Mouse (Mus musculus) CH12.LX (cell line): ENCODE data around the gene Wbp1l. TPM values are rescaled to one million over a fixed set of nuclear protein-coding genes. Genes with fewer than 3 reads are reported as not detected.

Experiments
- DNase-seq: peaks from one replicate; pipeline ENCODE4 v3.0.0-alpha.2; 2013; ENCODE audit errors: extremely low read depth
- H3K27ac ChIP-seq: 2 replicates; pipeline ENCODE4 v1.5.1; 2012; ENCODE audit warnings: low read depth, mild to moderate bottlenecking, control low read depth, moderate library complexity; ENCODE audit not compliant: insufficient read depth
- H3K27me3 ChIP-seq: replicated peaks from 2 replicates; pipeline ENCODE3; 2012; ENCODE audit warnings: inconsistent platforms
- H3K36me3 ChIP-seq, 2 experiments: replicated peaks in 1 of 2; 2 replicates each; pipeline versions ENCODE3 to v1.6.1; 2012; ENCODE audit warnings: inconsistent platforms in 1 of 2, low read length in 1 of 2, mild to moderate bottlenecking in 1 of 2, mixed read lengths in 1 of 2, moderate library complexity in 1 of 2; ENCODE audit not compliant: control insufficient read depth in 1 of 2, insufficient read depth in 1 of 2
- H3K4me1 ChIP-seq, 2 experiments: 2 replicates each; pipeline ENCODE4 v1.6.1; 2012; ENCODE audit warnings: inconsistent platforms in 1 of 2, moderate library complexity in 1 of 2; ENCODE audit not compliant: insufficient read depth in 2 of 2, control insufficient read depth in 1 of 2
- H3K4me2 ChIP-seq: 2 replicates; pipeline ENCODE4 v1.6.1; 2012; ENCODE audit warnings: low read depth, mild to moderate bottlenecking, control low read depth; ENCODE audit not compliant: poor library complexity, insufficient read depth, severe bottlenecking
- H3K4me3 ChIP-seq, 3 experiments: fragments of 150-350 bp in 1 of 3; sonication (generic) in 1 of 3; replicated peaks in 1 of 3; 2 replicates each; pipeline versions ENCODE3 to v1.5.1; 2011 to 2012; ENCODE audit warnings: low read depth in 2 of 3, low read length in 2 of 3, mild to moderate bottlenecking in 2 of 3, moderate library complexity in 2 of 3, control low read depth in 1 of 3, improper control_type of control experiment in 1 of 3, inconsistent platforms in 1 of 3, mixed read lengths in 1 of 3; ENCODE audit not compliant: poor library complexity in 1 of 3
- H3K79me2 ChIP-seq: replicated peaks from 2 replicates; pipeline ENCODE4 v1.6.1; 2012; ENCODE audit warnings: mild to moderate bottlenecking, moderate library complexity; ENCODE audit not compliant: control insufficient read depth, poor library complexity, insufficient read depth, severe bottlenecking; ENCODE audit errors: extremely low read depth
- H3K9ac ChIP-seq: 2 replicates; pipeline ENCODE4 v1.6.1; 2012; ENCODE audit warnings: low read depth, mild to moderate bottlenecking, control low read depth, moderate library complexity; ENCODE audit not compliant: insufficient read depth
- H3K9me3 ChIP-seq: replicated peaks from 2 replicates; pipeline ENCODE3; 2012; ENCODE audit warnings: low read length, inconsistent platforms, mixed read lengths
- BHLHE40 ChIP-seq: IDR thresholded peaks from 2 replicates; pipeline ENCODE4 v1.6.1; 2011; ENCODE audit warnings: mild to moderate bottlenecking, low read depth, low read length, improper control_type of control experiment
- CHD1 ChIP-seq: IDR thresholded peaks from 2 replicates; pipeline ENCODE4 v1.6.1; 2012; ENCODE audit warnings: low read depth, low read length, improper control_type of control experiment, inconsistent platforms
- CHD2 ChIP-seq: IDR thresholded peaks from 2 replicates; pipeline ENCODE4 v1.6.1; 2011; ENCODE audit warnings: low read length, improper control_type of control experiment
- E2F4 ChIP-seq: IDR thresholded peaks from 2 replicates; pipeline ENCODE4 v1.6.1; 2011; ENCODE audit warnings: low read depth, low read length, improper control_type of control experiment; ENCODE audit not compliant: insufficient replicate concordance
- ELF1 ChIP-seq: IDR thresholded peaks from 2 replicates; pipeline ENCODE4 v1.6.1; 2014; ENCODE audit warnings: low read depth, mild to moderate bottlenecking, inconsistent platforms, low read length, improper control_type of control experiment
- ETS1 ChIP-seq: conservative IDR thresholded peaks from 2 replicates; pipeline ENCODE4 v1.6.1; 2012; ENCODE audit warnings: low read depth, mild to moderate bottlenecking, inconsistent platforms, low read length, improper control_type of control experiment, moderate library complexity
- IRF4 ChIP-seq: IDR thresholded peaks from 2 replicates; pipeline ENCODE4 v1.6.1; 2014; ENCODE audit warnings: low read depth, mild to moderate bottlenecking, inconsistent platforms, low read length, improper control_type of control experiment
- JUN ChIP-seq: IDR thresholded peaks from 2 replicates; pipeline ENCODE4 v1.6.1; 2011; ENCODE audit warnings: low read depth, mild to moderate bottlenecking, low read length, improper control_type of control experiment, moderate library complexity; ENCODE audit not compliant: insufficient read depth
- JUND ChIP-seq: conservative IDR thresholded peaks from 2 replicates; pipeline ENCODE4 v1.6.1; 2011; ENCODE audit warnings: low read depth, low read length, improper control_type of control experiment
- KAT2A ChIP-seq: IDR thresholded peaks from 2 replicates; pipeline ENCODE4 v1.6.1; 2012; ENCODE audit warnings: low read length, improper control_type of control experiment, inconsistent platforms; ENCODE audit not compliant: insufficient replicate concordance
- MAX ChIP-seq: IDR thresholded peaks from 2 replicates; pipeline ENCODE4 v1.6.1; 2011; ENCODE audit warnings: low read length, improper control_type of control experiment
- MAZ ChIP-seq: IDR thresholded peaks from 2 replicates; pipeline ENCODE4 v1.6.1; 2012; ENCODE audit warnings: low read depth, mild to moderate bottlenecking, inconsistent platforms, low read length, improper control_type of control experiment, moderate library complexity
- MYC ChIP-seq: IDR thresholded peaks from 2 replicates; pipeline ENCODE4 v1.6.1; 2011; ENCODE audit warnings: low read depth, mild to moderate bottlenecking, improper control_type of control experiment, low read length
- PAX5 ChIP-seq: IDR thresholded peaks from 2 replicates; pipeline ENCODE4 v1.6.1; 2012; ENCODE audit warnings: low read length, inconsistent platforms, mixed read lengths
- POLR2AphosphoS2 ChIP-seq: IDR thresholded peaks from 2 replicates; pipeline ENCODE4 v1.6.1; 2011; ENCODE audit warnings: low read depth, low read length, improper control_type of control experiment
- RAD21 ChIP-seq: IDR thresholded peaks from 2 replicates; pipeline ENCODE4 v1.6.1; 2011; ENCODE audit warnings: low read depth, mild to moderate bottlenecking, low read length, improper control_type of control experiment, moderate library complexity
- RCOR1 ChIP-seq: conservative IDR thresholded peaks from 2 replicates; pipeline ENCODE4 v1.6.1; 2012; ENCODE audit warnings: low read depth, mild to moderate bottlenecking, inconsistent platforms, low read length, improper control_type of control experiment
- SMC3 ChIP-seq: IDR thresholded peaks from 2 replicates; pipeline ENCODE4 v1.6.1; 2011; ENCODE audit warnings: low read depth, low read length, improper control_type of control experiment
- UBTF ChIP-seq: IDR thresholded peaks from 2 replicates; pipeline ENCODE4 v1.6.1; 2012; ENCODE audit warnings: low read depth, mild to moderate bottlenecking, inconsistent platforms, low read length, improper control_type of control experiment, moderate library complexity
- ZKSCAN1 ChIP-seq: IDR thresholded peaks from 2 replicates; pipeline ENCODE4 v1.6.1; 2012; ENCODE audit warnings: low read depth, inconsistent platforms, low read length, improper control_type of control experiment, borderline replicate concordance
- ZMIZ1 ChIP-seq: IDR thresholded peaks from 2 replicates; pipeline ENCODE4 v1.6.1; 2012; ENCODE audit warnings: low read depth, mild to moderate bottlenecking, inconsistent platforms, low read length, improper control_type of control experiment
- ZNF384 ChIP-seq: IDR thresholded peaks from 2 replicates; pipeline ENCODE4 v1.6.1; 2012; ENCODE audit warnings: low read depth, low read length, improper control_type of control experiment, inconsistent platforms
- dilution Hi-C: fragments of 300-500 bp; cut with MboI; formaldehyde crosslinking; loops from 2 replicates; pipeline ENCODE4 v1.14.3; 2020; ENCODE audit warnings: low sequenced_read_pairs; ENCODE audit not compliant: extremely low pct_unique_long_range_greater_than_20kb, extremely low pct_ligation_motif_present
- in situ Hi-C: fragments of 300-500 bp; cut with MboI; formaldehyde crosslinking; loops from 3 replicates; pipeline ENCODE4 v1.14.3; 2019; ENCODE audit warnings: low sequenced_read_pairs, low pct_ligation_motif_present, low pct_unique_long_range_greater_than_20kb, mixed read lengths
- polyA plus RNA-seq: library from polyadenylated mRNA; unstranded; fragments of >175 nt; gene quantifications from 2 replicates; pipeline ENCODE4 v1.2.1, GENCODE M21; 2012; ENCODE audit warnings: low read depth; ENCODE audit not compliant: insufficient read length
- total RNA-seq, 2 experiments: library from RNA; depleted of rRNA; stranded (reverse); fragments of 300-350 nt in 1 of 2; fragments of >200 nt in 1 of 2; gene quantifications; 2 replicates each; pipeline ENCODE4 v1.2.3; 2012 to 2014

The Wbp1l gene
- total and polyA plus RNA-seq, 3 experiments, result 11.6 to 23.5 (median 17.4) TPM

GRCm38 (mm10) chr19:46625015-46625414 lies 26.1 kb downstream of the Wbp1l start:
- dilution Hi-C loops (no loop called here), in situ Hi-C loops (no loop called here)
- H3K4me2 ChIP-seq, result no peak overlapping the region
- H3K79me2 ChIP-seq, result no peaks in the 10 kb centered on the region; the same call in 1 of the 2 replicates
- H3K27me3 ChIP-seq, result no peaks in the 10 kb centered on the region
- no peak overlapping the region for H3K9ac ChIP-seq
- H3K27ac ChIP-seq, result no peak overlapping the region
- no peaks in the 10 kb centered on the region for H3K9me3 ChIP-seq
- no peak for TF ChIP-seq ZKSCAN1
- no peak for TF ChIP-seq SMC3
- no peak for TF ChIP-seq JUND
- TF ChIP-seq ZMIZ1, result no peak
- TF ChIP-seq PAX5, result no peak
- TF ChIP-seq RCOR1, result no peak
- no peak for TF ChIP-seq CHD1
- no peak for TF ChIP-seq BHLHE40
- no peak for TF ChIP-seq JUN
- peaks cover 15 to 76% of the 10 kb centered on the region in 2 experiments for H3K36me3 ChIP-seq
- DNase-seq, result no peak
- H3K4me1 ChIP-seq, result peaks cover 0 to 5% of the 10 kb centered on the region in 2 experiments; a peak in 2 of 4 replicates
- no peak overlapping the region for H3K4me3 ChIP-seq

GRCm38 (mm10) chr19:46625519-46625918 lies 26.6 kb downstream of the Wbp1l start:
- Histone ChIP-seq H3K79me2 (no peaks in the 10 kb centered on the region; the same call in 1 of the 2 replicates), H3K4me3 (no peak overlapping the region), H3K27ac (no peak overlapping the region), H3K36me3 (peaks cover 15 to 76% of the 10 kb centered on the region in 2 experiments), H3K9ac (no peak overlapping the region), H3K4me1 (peaks cover 0 to 10% of the 10 kb centered on the region in 2 experiments; a peak in 2 of 4 replicates), H3K27me3 (no peaks in the 10 kb centered on the region), H3K4me2 (no peak overlapping the region), H3K9me3 (no peaks in the 10 kb centered on the region)
- in situ Hi-C loops, result no loop called here
- no peak for TF ChIP-seq CHD2
- no peak for DNase-seq
- dilution Hi-C loops, result no loop called here

- peaks cover 24 to 77% of the 10 kb centered on the region in 2 experiments for H3K36me3 ChIP-seq
- H3K4me3 ChIP-seq, result no peak overlapping the region
- H3K27me3 ChIP-seq, result no peaks in the 10 kb centered on the region
- dilution Hi-C loops, result no loop called here
- H3K4me1 ChIP-seq, result peaks cover 0 to 12% of the 10 kb centered on the region in 2 experiments; a peak in 2 of 4 replicates
- TF ChIP-seq E2F4 (no peak), IRF4 (no peak), POLR2AphosphoS2 (no peak), ZKSCAN1 (no peak), ETS1 (no peak), MYC (no peak), MAX (no peak), RAD21 (no peak), JUN (no peak), UBTF (no peak), MAZ (no peak), KAT2A (no peak), ZMIZ1 (no peak), CHD1 (no peak), ELF1 (no peak), SMC3 (no peak), ZNF384 (no peak)
- H3K79me2 ChIP-seq, result no peaks in the 10 kb centered on the region
- no peak for DNase-seq
- H3K9ac ChIP-seq, result no peak overlapping the region
- no peak overlapping the region for H3K4me2 ChIP-seq
- H3K27ac ChIP-seq, result no peak overlapping the region
- in situ Hi-C loops, result no loop called here
- no peaks in the 10 kb centered on the region for H3K9me3 ChIP-seq
Measured at GRCm38 (mm10) chr19:46628403-46628802, 29.5 kb downstream of the Wbp1l start.
